Mouse (Mus musculus) embryonic facial prominence, embryonic 11.5 days (tissue): ENCODE measurements at regions not wholly inside any gene's neighbourhood (a gene's known extent, or its start where the extent isn't known, plus 50 kb on each side); places are given as distances from the start of the nearest gene placed in this dataset.

Experiments
- ATAC-seq: fragments of 200-750 bp; cut with Nextera tagmentation; replicated peaks from 2 replicates; pipeline ENCODE4 v1.8.0; 2017; ENCODE audit warnings: low read depth; ENCODE audit not compliant: insufficient number of reproducible peaks, low FRiP score, low TSS enrichment
- DNase-seq: peaks from one replicate; pipeline ENCODE4 v3.0.0-alpha.2; 2015; ENCODE audit warnings: low spot score
- H3K27ac ChIP-seq: fragments of 300-500 bp; sonication (generic); replicated peaks from 2 replicates; pipeline ENCODE4 v1.5.1; 2014; ENCODE audit warnings: mild to moderate bottlenecking, low read depth, low read length, control low read depth
- H3K27me3 ChIP-seq: fragments of 300-500 bp; sonication (generic); 2 replicates; pipeline ENCODE4 v1.6.1; 2014; ENCODE audit warnings: mild to moderate bottlenecking, low read length, moderate library complexity, mixed read lengths; ENCODE audit not compliant: control insufficient read depth, insufficient read depth
- H3K36me3 ChIP-seq: fragments of 300-500 bp; sonication (generic); replicated peaks from 2 replicates; pipeline ENCODE4 v1.6.1; 2014; ENCODE audit warnings: low read depth, mild to moderate bottlenecking, low read length, moderate library complexity, mixed read lengths; ENCODE audit not compliant: control insufficient read depth, insufficient read depth
- H3K4me1 ChIP-seq: fragments of 300-500 bp; sonication (generic); 2 replicates; pipeline ENCODE4 v1.6.1; 2014; ENCODE audit warnings: low read length, mixed read lengths; ENCODE audit not compliant: control insufficient read depth, insufficient read depth
- H3K4me2 ChIP-seq: fragments of 300-500 bp; sonication (generic); 2 replicates; pipeline ENCODE4 v1.6.1; 2014; ENCODE audit warnings: low read depth, mild to moderate bottlenecking, control low read depth, low read length, moderate library complexity
- H3K4me3 ChIP-seq: fragments of 300-500 bp; sonication (generic); 2 replicates; pipeline ENCODE4 v1.5.1; 2014; ENCODE audit warnings: low read depth, low read length, control low read depth
- H3K9ac ChIP-seq: fragments of 300-500 bp; sonication (generic); replicated peaks from 2 replicates; pipeline ENCODE4 v1.6.1; 2014; ENCODE audit warnings: mild to moderate bottlenecking, control low read depth, low read length
- H3K9me3 ChIP-seq: fragments of 300-500 bp; sonication (generic); replicated peaks from 2 replicates; pipeline ENCODE4 v1.6.1; 2016; ENCODE audit warnings: mild to moderate bottlenecking, low read length, inconsistent platforms, mixed read lengths; ENCODE audit not compliant: control insufficient read depth
- WGBS: fragments of 180-500 bp; shearing (Covaris S2); extraction: QIAGEN DNeasy Blood & Tissue Kit; methylation state at CpG from one replicate; pipeline ENCODE4 v1.1.7; 2014; 5-methylcytosine and 5-hydroxymethylcytosine counted together

GRCm38 (mm10) chr16:73770440-73770856 is 641.2 kb downstream of the Robo2 start:
- no peak overlapping the region for H3K9ac ChIP-seq
- no peaks in the 10 kb centered on the region for H3K9me3 ChIP-seq
- ATAC-seq (no peak), DNase-seq (no peak)
- H3K4me3 ChIP-seq: no peak overlapping the region
- H3K27me3 ChIP-seq: no peaks in the 10 kb centered on the region
- no peak overlapping the region for H3K27ac ChIP-seq
- WGBS: 78% methylated on average over 5 of the region's 5 CpGs
- H3K4me1 ChIP-seq: no peaks in the 10 kb centered on the region
- H3K4me2 ChIP-seq: no peak overlapping the region
- no peaks in the 10 kb centered on the region for H3K36me3 ChIP-seq

GRCm38 (mm10) chr16:73769729-73770128 is 641.9 kb downstream of the Robo2 start:
- Histone ChIP-seq H3K4me3 (no peak overlapping the region), H3K36me3 (no peaks in the 10 kb centered on the region), H3K4me1 (no peaks in the 10 kb centered on the region), H3K4me2 (no peak overlapping the region), H3K27ac (no peak overlapping the region), H3K9me3 (no peaks in the 10 kb centered on the region), H3K27me3 (no peaks in the 10 kb centered on the region), H3K9ac (no peak overlapping the region)
- no peak for ATAC-seq
- DNase-seq: no peak
- 82% methylated on average over 5 of the region's 5 CpGs for WGBS

GRCm38 (mm10) chr16:73768706-73769105 is 642.9 kb downstream of the Robo2 start:
- Histone ChIP-seq H3K4me3 (no peak overlapping the region), H3K9ac (no peak overlapping the region), H3K4me1 (no peaks in the 10 kb centered on the region), H3K4me2 (no peak overlapping the region), H3K36me3 (no peaks in the 10 kb centered on the region), H3K9me3 (no peaks in the 10 kb centered on the region), H3K27ac (no peak overlapping the region), H3K27me3 (no peaks in the 10 kb centered on the region)
- DNase-seq: no peak
- WGBS: 90% methylated on average over 2 of the region's 2 CpGs
- no peak for ATAC-seq

- Histone ChIP-seq H3K4me1 (no peaks in the 10 kb centered on the region), H3K9ac (no peak overlapping the region), H3K27ac (no peak overlapping the region), H3K4me3 (no peak overlapping the region), H3K9me3 (no peaks in the 10 kb centered on the region), H3K4me2 (no peak overlapping the region), H3K36me3 (no peaks in the 10 kb centered on the region), H3K27me3 (no peaks in the 10 kb centered on the region)
- ATAC-seq (no peak), DNase-seq (peak; percentile 29)
- WGBS: 56% methylated on average over 3 of the region's 3 CpGs
Observed at GRCm38 (mm10) chr16:73765184-73765583, 646.4 kb downstream of the Robo2 start.

- Histone ChIP-seq H3K36me3 (no peaks in the 10 kb centered on the region), H3K27me3 (no peaks in the 10 kb centered on the region), H3K27ac (no peak overlapping the region), H3K4me1 (no peaks in the 10 kb centered on the region), H3K4me2 (no peak overlapping the region), H3K4me3 (no peak overlapping the region), H3K9me3 (no peaks in the 10 kb centered on the region), H3K9ac (no peak overlapping the region)
- ATAC-seq: no peak
- DNase-seq: no peak
- WGBS: 77% methylated on average over 3 of the region's 3 CpGs
Observed at GRCm38 (mm10) chr16:73760921-73761320, 650.7 kb downstream of the Robo2 start.

- whole genome bisulfite sequencing: 72% methylated on average over 5 of the region's 5 CpGs
- ATAC-seq: no peak
- no peak for DNase-seq
- Histone ChIP-seq H3K4me3 (no peak overlapping the region), H3K9me3 (no peaks in the 10 kb centered on the region), H3K4me1 (no peaks in the 10 kb centered on the region), H3K9ac (no peak overlapping the region), H3K27ac (no peak overlapping the region), H3K4me2 (no peak overlapping the region), H3K27me3 (no peaks in the 10 kb centered on the region), H3K36me3 (no peaks in the 10 kb centered on the region)
Observed at GRCm38 (mm10) chr16:73758872-73759271, 652.8 kb downstream of the Robo2 start.

- 41% methylated on average over 5 of the region's 5 CpGs for WGBS
- DNase-seq (peak; percentile 66), ATAC-seq (no peak)
- Histone ChIP-seq H3K36me3 (no peaks in the 10 kb centered on the region), H3K4me1 (no peaks in the 10 kb centered on the region), H3K27ac (no peak overlapping the region), H3K9me3 (no peaks in the 10 kb centered on the region), H3K4me2 (no peak overlapping the region), H3K9ac (no peak overlapping the region), H3K27me3 (no peaks in the 10 kb centered on the region), H3K4me3 (no peak overlapping the region)
Observed at GRCm38 (mm10) chr16:73754302-73754701, 657.3 kb downstream of the Robo2 start.

GRCm38 (mm10) chr16:73728297-73728696 is 683.3 kb downstream of the Robo2 start:
- Histone ChIP-seq H3K27me3 (no peaks in the 10 kb centered on the region), H3K9me3 (no peaks in the 10 kb centered on the region), H3K36me3 (no peaks in the 10 kb centered on the region), H3K9ac (no peak overlapping the region), H3K4me3 (no peak overlapping the region), H3K4me2 (no peak overlapping the region), H3K4me1 (no peaks in the 10 kb centered on the region), H3K27ac (no peak overlapping the region)
- 45% methylated on average over 7 of the region's 7 CpGs for WGBS
- ATAC-seq: peak; percentile 78; the same call in 1 of the 2 replicates
- peak; percentile 81 for DNase-seq
